Comparison of ENCODE assay signal across 24 mouse cellular contexts in the genomic region with DNA sequence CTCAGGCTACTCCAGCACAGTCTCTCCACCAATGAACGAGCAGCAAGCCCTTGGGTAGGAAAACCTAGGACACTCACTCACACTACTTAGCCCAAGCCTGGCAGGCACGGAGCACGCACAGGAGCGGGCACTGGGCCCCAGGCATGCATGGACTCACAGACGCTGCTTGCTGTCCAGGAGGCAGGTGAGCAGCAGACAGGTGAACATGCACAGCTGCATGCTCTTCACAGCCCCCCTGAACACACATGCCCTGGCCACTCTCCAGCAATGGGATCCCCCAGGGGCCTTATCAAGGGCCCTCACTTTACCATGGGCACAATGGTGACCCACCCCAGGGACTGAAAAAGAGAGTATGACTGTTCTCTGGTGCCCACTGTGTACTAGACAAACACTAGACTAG. TPM values are rescaled to one million over a fixed set of nuclear protein-coding genes. Genes with fewer than 3 reads are reported as not detected.
DNase-seq lines count a peak whose midpoint lies in the region; ATAC-seq and TF ChIP-seq lines count a peak whose summit lies in the region.
"Had no signal": no experiment of that assay in that cellular context is flagged by ENCODE, and none has a peak within 500 bp of the region (broad histone marks: within the 10 kb centered on the region; RNA-seq: fewer than 3 reads in every experiment).

No protein-coding gene starts in this region.

- no peak overlapping the region for H3K9ac ChIP-seq in forebrain, embryonic 14.5 days (ENCODE audit: low read length)
- H3K9ac ChIP-seq: embryonic facial prominence, embryonic 12.5 days; forebrain, embryonic 12.5 days; forebrain, embryonic 15.5 days; forebrain, postnatal 0 days had no signal

- no peak for DNase-seq in forebrain, embryonic 10.5 days (ENCODE audit: extremely low spot score, low spot score)
- no peak for DNase-seq in forebrain, embryonic 14.5 days (ENCODE audit: low spot score)
- DNase-seq in heart, adult 11 months: peak; percentile 93
- no peak for DNase-seq in heart, adult 8-10 months (ENCODE audit: low spot score)
- peak; percentile 14 for DNase-seq in kidney, postnatal 10 days
- DNase-seq in kidney, adult 2 months: no peak
- DNase-seq: adrenal gland, adult 8-10 months; adrenal gland, postnatal 14 days; adrenal gland, postnatal 36 days; B cell, adult 2 months; cerebellum, adult 11-12 months; cerebellum, adult 2 months; cerebellum, adult 9-10 months; cerebellum, postnatal 10 days; cerebellum, postnatal 25 days; forebrain, postnatal 0 days had no signal

- peaks cover 4% of the 10 kb centered on the region; the same call in 1 of the 2 replicates for H3K9me3 ChIP-seq in forebrain, embryonic 10.5 days
- no peaks in the 10 kb centered on the region for H3K9me3 ChIP-seq in forebrain, embryonic 14.5 days (replicated peaks; ENCODE audit: control insufficient read depth, low read length)
- H3K9me3 ChIP-seq: embryonic facial prominence, embryonic 12.5 days; forebrain, embryonic 12.5 days; forebrain, embryonic 15.5 days had no signal

- H3K27ac ChIP-seq in forebrain, embryonic 10.5 days: peak overlapping the region; percentile 71; the same call in 1 of the 2 replicates
- H3K27ac ChIP-seq in forebrain, embryonic 14.5 days (ENCODE audit: low read depth, low read length): no peak overlapping the region
- no peak overlapping the region for H3K27ac ChIP-seq in kidney, adult 2 months (ENCODE audit: insufficient read depth, low read depth, low read length)
- H3K27ac ChIP-seq: embryonic facial prominence, embryonic 12.5 days; forebrain, embryonic 12.5 days; forebrain, embryonic 15.5 days had no signal

- no peak for TF ChIP-seq POLR2A in kidney, adult 2 months (IDR thresholded peaks at IDR 0.05; ENCODE audit: low read depth, low read length)

- no peak overlapping the region for H3K4me3 ChIP-seq in forebrain, embryonic 10.5 days
- no peak overlapping the region for H3K4me3 ChIP-seq in forebrain, embryonic 14.5 days (ENCODE audit: low read depth, low read length)
- H3K4me3 ChIP-seq in kidney, adult 2 months (ENCODE audit: insufficient read depth, low read depth, low read length): no peak overlapping the region
- H3K4me3 ChIP-seq: embryonic facial prominence, embryonic 10.5 days; embryonic facial prominence, embryonic 12.5 days; forebrain, embryonic 12.5 days; forebrain, embryonic 15.5 days had no signal

- H3K27me3 ChIP-seq in forebrain, embryonic 10.5 days (ENCODE audit: poor library complexity, severe bottlenecking): peaks cover 8% of the 10 kb centered on the region
- no peaks in the 10 kb centered on the region for H3K27me3 ChIP-seq in forebrain, embryonic 14.5 days (replicated peaks; ENCODE audit: control insufficient read depth, insufficient read depth, low read length)
- no peaks in the 10 kb centered on the region for H3K27me3 ChIP-seq in kidney, adult 2 months (replicated peaks; ENCODE audit: control insufficient read depth, insufficient read depth, low read length)
- H3K27me3 ChIP-seq: embryonic facial prominence, embryonic 12.5 days; forebrain, embryonic 15.5 days; Patski had no signal

- WGBS in forebrain, embryonic 10.5 days: 93% methylated on average over 5 of the region's 5 CpGs
- 85% methylated on average over 5 of the region's 5 CpGs for WGBS in forebrain, embryonic 14.5 days
- WGBS in kidney, adult 2 months: 90% methylated on average over 5 of the region's 5 CpGs

- peaks cover 41% of the 10 kb centered on the region for H3K4me1 ChIP-seq in forebrain, embryonic 10.5 days
- H3K4me1 ChIP-seq in forebrain, embryonic 14.5 days (ENCODE audit: control insufficient read depth, insufficient read depth, low read length): no peaks in the 10 kb centered on the region
- H3K4me1 ChIP-seq in kidney, adult 2 months (ENCODE audit: control insufficient read depth, insufficient read depth, low read length): peaks cover 12% of the 10 kb centered on the region

- peaks cover 9% of the 10 kb centered on the region for H3K36me3 ChIP-seq in forebrain, embryonic 10.5 days (replicated peaks)
- no peaks in the 10 kb centered on the region for H3K36me3 ChIP-seq in forebrain, embryonic 14.5 days (ENCODE audit: control insufficient read depth, insufficient read depth, low read length)
- peaks cover 1% of the 10 kb centered on the region for H3K36me3 ChIP-seq in kidney, adult 2 months (ENCODE audit: control insufficient read depth, insufficient read depth, low read length)
- H3K36me3 ChIP-seq: embryonic facial prominence, embryonic 12.5 days; forebrain, embryonic 12.5 days; forebrain, embryonic 15.5 days; G1E had no signal

- no peak for ATAC-seq in forebrain, embryonic 14.5 days
- ATAC-seq: activated CD4-positive, CD25-positive, alpha-beta regulatory T cell, adult 4 months; CD4-positive, CD25-positive, alpha-beta regulatory T cell, adult 4 months; forebrain, embryonic 15.5 days; forebrain, postnatal 0 days; Patski had no signal

- no peak overlapping the region for H3K4me2 ChIP-seq in forebrain, embryonic 14.5 days (ENCODE audit: low read length)
- H3K4me2 ChIP-seq: embryonic facial prominence, embryonic 12.5 days; forebrain, embryonic 12.5 days; forebrain, embryonic 15.5 days had no signal

- no peak for TF ChIP-seq CTCF in kidney, adult 2 months (conservative IDR thresholded peaks at IDR 0.05; ENCODE audit: insufficient read depth, insufficient read length, low read depth, low read length)

RNA-seq across cellular contexts. Expression of a gene that starts 6.4 kb away (rescaled TPM):
- polyA plus RNA-seq in forebrain, embryonic 10.5 days (2016; fragmentation: Nextera tagmentation; extraction: Ambion mirVana): 71.1 and 83.6 TPM in 2 replicates
- polyA plus RNA-seq in forebrain, embryonic 14.5 days (2014; fragmentation: Nextera tagmentation; extraction: Ambion mirVana): 48.2 and 51.5 TPM in 2 replicates
- total RNA-seq in heart, adult 8-10 months (2022): 10 to 100 TPM in 1 of 4 experiments, 1 to 10 TPM in 3; 7.5 to 11.4 (median 9.5) TPM
- polyA plus RNA-seq in kidney, adult 2 months (2012; rRNA removed): 15.7 and 16.6 TPM in 2 replicates
- total RNA-seq: G1E had no signal
- polyA plus RNA-seq: G1E, Patski had no signal

RNA-seq across cellular contexts. Expression of a gene that starts 23.2 kb away (rescaled TPM):
- 2.4 and 2.6 TPM in 2 replicates for polyA plus RNA-seq in forebrain, embryonic 10.5 days (2016; fragmentation: Nextera tagmentation; extraction: Ambion mirVana)
- 1.1 and 1.4 TPM in 2 replicates for polyA plus RNA-seq in forebrain, embryonic 14.5 days (2014; fragmentation: Nextera tagmentation; extraction: Ambion mirVana)
- 10 to 100 TPM; 14.3 to 16.1 (median 15.2) TPM for total RNA-seq in heart, adult 8-10 months (2022)
- polyA plus RNA-seq in kidney, adult 2 months (2012; rRNA removed): 80.4 and 93.7 TPM in 2 replicates
- total RNA-seq: G1E had no signal
- polyA plus RNA-seq: activated CD4-positive, CD25-positive, alpha-beta regulatory T cell, adult 4 months; CD4-positive, CD25-positive, alpha-beta regulatory T cell, adult 4 months; G1E had no signal

Comparison
In these comparisons a context has a peak if more than half of its experiments do, and no peak if none do; other contexts are left out.
1. DNase-seq: peak in heart, adult 11 months (single experiment) and kidney, postnatal 10 days (single experiment); none in forebrain, embryonic 10.5 days (single experiment), forebrain, embryonic 14.5 days (single experiment), heart, adult 8-10 months (single experiment) and kidney, adult 2 months (single experiment).
2. RNA of a gene that starts 23.2 kb away (polyA plus RNA-seq): 80.4 to 93.7 TPM in kidney, adult 2 months; 2.4 to 2.6 TPM in forebrain, embryonic 10.5 days and 1.1 to 1.4 TPM in forebrain, embryonic 14.5 days; every median in the first group is over 10 times any median in the second.